Mouse (Mus musculus) splenic B cell, adult 2 months (primary cell): ENCODE measurements around the gene Gm17571.

ENCODE experiments used
- DNase-seq: peaks from one replicate; pipeline ENCODE4 v3.0.0-alpha.2; 2011; ENCODE audit warnings: low read depth, low spot score
- H3K27me3 ChIP-seq: 2 replicates; pipeline ENCODE4 v1.6.1; 2012; ENCODE audit warnings: mild to moderate bottlenecking, low read length, moderate library complexity, mixed read lengths; ENCODE audit not compliant: control insufficient read depth, poor library complexity, insufficient read depth, severe bottlenecking
- H3K36me3 ChIP-seq: 2 replicates; pipeline ENCODE4 v1.6.1; 2012; ENCODE audit warnings: mild to moderate bottlenecking, low read length, moderate library complexity, mixed read lengths; ENCODE audit not compliant: control insufficient read depth, poor library complexity, insufficient read depth, severe bottlenecking

Gene Gm17571

GRCm38 (mm10) chr9:13466816-13467215 lies 20.3 kb upstream of the Gm17571 start:
- H3K27me3 ChIP-seq: no peaks in the 10 kb centered on the region
- peak; percentile 26 for DNase-seq
- H3K36me3 ChIP-seq: no peaks in the 10 kb centered on the region

GRCm38 (mm10) chr9:13466351-13466750 lies 19.8 kb upstream of the Gm17571 start:
- no peaks in the 10 kb centered on the region for H3K36me3 ChIP-seq
- peak; percentile 80 for DNase-seq
- no peaks in the 10 kb centered on the region for H3K27me3 ChIP-seq

GRCm38 (mm10) chr9:13465358-13466020 lies 18.9 kb upstream of the Gm17571 start:
- DNase-seq: no peak
- Histone ChIP-seq H3K27me3 (no peaks in the 10 kb centered on the region), H3K36me3 (no peaks in the 10 kb centered on the region)

GRCm38 (mm10) chr9:13460926-13461325 lies 14.4 kb upstream of the Gm17571 start:
- Histone ChIP-seq H3K27me3 (no peaks in the 10 kb centered on the region), H3K36me3 (no peaks in the 10 kb centered on the region)
- no peak for DNase-seq

- Histone ChIP-seq H3K27me3 (no peaks in the 10 kb centered on the region), H3K36me3 (no peaks in the 10 kb centered on the region)
- no peak for DNase-seq
Observed at GRCm38 (mm10) chr9:13460012-13460411, 13.5 kb upstream of the Gm17571 start.

- H3K36me3 ChIP-seq: no peaks in the 10 kb centered on the region
- H3K27me3 ChIP-seq: no peaks in the 10 kb centered on the region
- DNase-seq: no peak
Observed at GRCm38 (mm10) chr9:13459371-13459770, 12.8 kb upstream of the Gm17571 start.

- Histone ChIP-seq H3K36me3 (no peaks in the 10 kb centered on the region), H3K27me3 (no peaks in the 10 kb centered on the region)
Observed at GRCm38 (mm10) chr9:13457774-13458173, 11.2 kb upstream of the Gm17571 start.

GRCm38 (mm10) chr9:13455231-13455630 lies 8.7 kb upstream of the Gm17571 start:
- no peaks in the 10 kb centered on the region for H3K36me3 ChIP-seq
- DNase-seq: no peak

More at GRCm38 (mm10) chr9:13457774-13458173, 11.2 kb upstream of the Gm17571 start:
- DNase-seq: no peak

GRCm38 (mm10) chr9:13454651-13455123 lies 8.1 kb upstream of the Gm17571 start:
- no peak for DNase-seq
- Histone ChIP-seq H3K36me3 (no peaks in the 10 kb centered on the region), H3K27me3 (no peaks in the 10 kb centered on the region)

More at GRCm38 (mm10) chr9:13455231-13455630, 8.7 kb upstream of the Gm17571 start:
- no peaks in the 10 kb centered on the region for H3K27me3 ChIP-seq

GRCm38 (mm10) chr9:13448716-13449115 lies 2.2 kb upstream of the Gm17571 start:
- Histone ChIP-seq H3K27me3 (no peaks in the 10 kb centered on the region), H3K36me3 (no peaks in the 10 kb centered on the region; the same call in 1 of the 2 replicates)
- DNase-seq: no peak

GRCm38 (mm10) chr9:13446236-13446635 lies 317 bp downstream of the Gm17571 start:
- no peak for DNase-seq
- Histone ChIP-seq H3K27me3 (no peaks in the 10 kb centered on the region), H3K36me3 (no peaks in the 10 kb centered on the region; the same call in 1 of the 2 replicates)

GRCm38 (mm10) chr9:13443484-13444211 lies 2.9 kb downstream of the Gm17571 start:
- peak; percentile 68 for DNase-seq

GRCm38 (mm10) chr9:13442012-13442735 lies 4.4 kb downstream of the Gm17571 start:
- H3K36me3 ChIP-seq: peaks cover 2% of the 10 kb centered on the region
- DNase-seq: no peak
- no peaks in the 10 kb centered on the region for H3K27me3 ChIP-seq

More at GRCm38 (mm10) chr9:13443484-13444211, 2.9 kb downstream of the Gm17571 start:
- Histone ChIP-seq H3K36me3 (no peaks in the 10 kb centered on the region; the same call in 1 of the 2 replicates), H3K27me3 (no peaks in the 10 kb centered on the region)

- peaks cover 2% of the 10 kb centered on the region; the same call in 1 of the 2 replicates for H3K36me3 ChIP-seq
- no peak for DNase-seq
- no peaks in the 10 kb centered on the region for H3K27me3 ChIP-seq
Observed at GRCm38 (mm10) chr9:13440911-13441310, 5.6 kb downstream of the Gm17571 start.
